Mouse (Mus musculus): ENCODE measurements around the gene Fbxo7.
A peak's percentile ranks its signal among the peaks of the same experiment; 100 is the strongest.

The Fbxo7 gene

GRCm38 (mm10) chr10:86034007-86034728, 12.4 kb downstream of the Fbxo7 start:
- DNase-seq (ENCODE audit: low spot score in 2 of 2) = no peak

- no peak for DNase-seq (ENCODE audit: low spot score in 2 of 2)
These were observed 21.9 kb downstream of the Fbxo7 start for GRCm38 (mm10) chr10:86043651-86044050.

- DNase-seq (ENCODE audit: low spot score in 2 of 2) = no peak
These were observed 22.3 kb downstream of the Fbxo7 start for GRCm38 (mm10) chr10:86044066-86044465.

- DNase-seq (ENCODE audit: low spot score in 2 of 2) = no peak
These were observed 24.6 kb downstream of the Fbxo7 start for GRCm38 (mm10) chr10:86046371-86046770.

- DNase-seq (ENCODE audit: low spot score in 2 of 2) = no peak
These were observed 26.0 kb downstream of the Fbxo7 start for GRCm38 (mm10) chr10:86047786-86048185.

GRCm38 (mm10) chr10:86050522-86050921, 28.8 kb downstream of the Fbxo7 start:
- DNase-seq (ENCODE audit: low spot score in 2 of 2) = no peak

GRCm38 (mm10) chr10:86052818-86053522, 31.2 kb downstream of the Fbxo7 start:
- no peak for DNase-seq (ENCODE audit: low spot score in 2 of 2)

- no peak for DNase-seq (ENCODE audit: low spot score in 2 of 2)
These were observed 34.6 kb downstream of the Fbxo7 start for GRCm38 (mm10) chr10:86056297-86056903.

- no peak for DNase-seq (ENCODE audit: low spot score in 2 of 2)
These were observed 35.5 kb downstream of the Fbxo7 start for GRCm38 (mm10) chr10:86057286-86057685.

- DNase-seq (ENCODE audit: low spot score in 2 of 2) = no peak
These were observed 35.9 kb downstream of the Fbxo7 start for GRCm38 (mm10) chr10:86057712-86058111.

GRCm38 (mm10) chr10:86060267-86060666, 38.5 kb downstream of the Fbxo7 start:
- no peak for DNase-seq (ENCODE audit: low spot score in 2 of 2)

- DNase-seq (ENCODE audit: low spot score in 2 of 2) = no peak
These were observed 40.7 kb downstream of the Fbxo7 start for GRCm38 (mm10) chr10:86062261-86063017.

- no peak for DNase-seq (ENCODE audit: low spot score in 2 of 2)
These were observed 41.2 kb downstream of the Fbxo7 start for GRCm38 (mm10) chr10:86063018-86063384.

- peak; percentile 39 to 75 for DNase-seq (ENCODE audit: low spot score in 2 of 2)
These were observed 43.2 kb downstream of the Fbxo7 start for GRCm38 (mm10) chr10:86064937-86065336.

- no peak for DNase-seq (ENCODE audit: low spot score in 2 of 2)
These were observed 43.9 kb downstream of the Fbxo7 start for GRCm38 (mm10) chr10:86065661-86066060.

- DNase-seq (ENCODE audit: low spot score in 2 of 2) = no peak
These were observed 44.9 kb downstream of the Fbxo7 start for GRCm38 (mm10) chr10:86066651-86067050.

GRCm38 (mm10) chr10:86067911-86068310, 46.1 kb downstream of the Fbxo7 start:
- no peak for DNase-seq (ENCODE audit: low spot score in 2 of 2)

GRCm38 (mm10) chr10:86069341-86069740, 47.6 kb downstream of the Fbxo7 start:
- DNase-seq (ENCODE audit: low spot score in 2 of 2) = no peak

- no peak for DNase-seq (ENCODE audit: low spot score in 2 of 2)
These were observed 49.0 kb downstream of the Fbxo7 start for GRCm38 (mm10) chr10:86070751-86071150.

- DNase-seq (ENCODE audit: low spot score in 2 of 2) = no peak
These were observed 52.4 kb downstream of the Fbxo7 start for GRCm38 (mm10) chr10:86074134-86074533.

- no peak for DNase-seq (ENCODE audit: low spot score in 2 of 2)
These were observed 53.4 kb downstream of the Fbxo7 start for GRCm38 (mm10) chr10:86074971-86075711.

Data from urinary bladder, adult 18-20 months (tissue).